Mouse (Mus musculus) cerebellum, postnatal 10 days (tissue): ENCODE measurements around the gene Ttc36.
A peak's percentile ranks its signal among the peaks of the same experiment; 100 is the strongest.

Experiments
- DNase-seq, 2 experiments: peaks; one replicate each; pipeline ENCODE4 v3.0.0; 2021; ENCODE audit warnings: mixed read lengths in 2 of 2

Ttc36 gene

GRCm38 (mm10) chr9:44772392-44772749 lies 30.5 kb downstream of the Ttc36 start:
- DNase-seq, result no peak

DNA sequence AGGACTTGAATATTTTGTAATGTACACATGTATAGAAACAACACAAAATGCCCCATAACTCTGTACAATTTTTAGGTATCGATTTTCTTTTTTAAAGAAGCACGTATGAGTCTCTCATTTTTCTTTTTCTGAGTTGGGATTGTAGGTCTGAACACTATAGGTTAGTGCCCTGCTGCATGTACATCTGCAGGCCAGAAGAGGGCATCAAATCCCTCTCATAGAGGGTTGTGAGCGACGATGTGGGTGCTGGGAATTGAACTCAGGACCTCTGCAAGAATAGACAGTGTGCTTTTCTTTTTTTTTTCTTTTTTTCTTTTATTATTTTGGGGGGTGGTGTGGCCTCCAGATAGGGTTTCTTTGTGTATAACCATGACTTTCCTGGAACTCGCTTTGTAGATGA lies 31.5 kb downstream of the Ttc36 start:
- no peak for DNase-seq

DNA sequence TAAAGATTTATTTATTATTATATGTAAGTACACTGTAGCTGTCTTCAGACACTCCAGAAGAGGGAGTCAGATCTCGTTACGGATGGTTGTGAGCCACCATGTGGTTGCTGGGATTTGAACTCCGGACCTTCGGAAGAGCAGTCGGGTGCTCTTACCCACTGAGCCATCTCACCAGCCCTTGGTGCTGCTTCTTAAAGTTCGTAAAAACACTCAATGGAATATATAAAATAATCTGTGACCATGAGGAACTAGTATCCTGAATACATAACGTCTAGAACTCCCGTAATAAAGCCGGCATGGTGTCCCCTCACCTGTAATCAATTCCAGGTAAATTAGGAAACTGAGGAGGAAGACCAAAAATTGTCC lies 34.9 kb downstream of the Ttc36 start:
- DNase-seq, result peak in 1 of 2 experiments; percentile 20

DNA sequence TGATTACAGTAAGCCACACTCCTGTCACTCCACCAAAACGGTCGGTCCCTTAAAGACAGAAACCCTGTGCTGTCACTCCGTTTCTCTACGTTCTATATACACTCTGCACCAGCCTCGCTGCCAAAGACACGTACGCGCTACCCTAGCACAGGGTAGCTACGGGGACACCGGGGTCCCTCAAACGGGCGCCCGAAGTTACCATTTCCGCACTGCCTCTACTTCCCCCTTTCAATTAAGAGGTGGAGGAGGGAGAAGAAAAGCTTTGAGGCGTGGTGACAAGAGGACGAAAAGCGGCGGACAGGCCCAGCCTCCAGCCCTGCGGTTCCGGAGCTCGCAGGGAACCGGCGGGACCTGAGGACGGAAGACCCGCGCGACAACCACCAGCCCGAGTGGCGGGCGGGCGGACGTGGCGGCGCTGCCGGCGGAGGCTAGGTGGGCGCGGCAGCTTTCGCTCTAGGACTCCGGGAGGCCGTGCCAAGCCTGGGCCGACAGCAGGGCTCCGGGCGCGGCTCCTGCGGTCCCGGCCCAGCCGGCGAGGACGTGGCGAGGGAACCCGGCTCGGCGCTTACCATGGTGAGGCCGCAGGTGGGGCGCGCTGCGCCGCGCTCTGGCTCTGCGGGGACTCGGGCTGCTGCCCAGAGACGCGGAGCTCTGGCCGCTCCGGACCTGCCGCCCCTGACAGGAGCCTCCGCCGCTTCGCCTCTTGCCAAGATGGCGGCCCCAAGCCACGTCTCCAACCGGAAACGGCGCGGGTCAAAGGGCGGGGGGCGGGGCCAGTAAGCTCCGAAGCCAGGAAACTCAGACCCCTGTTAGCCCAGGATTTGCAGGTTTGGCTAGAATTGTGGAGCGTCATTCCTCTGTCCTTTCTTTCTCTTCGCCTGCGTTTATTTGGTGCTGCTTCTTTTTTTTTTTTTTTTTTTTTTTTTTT lies 35.5 kb downstream of the Ttc36 start, which contains the start of the genes Arcn1 and Ift46:
Gene Arcn1, minus strand, starts transcription at position 745 of the 928 bp plus-strand sequence.
Gene Ift46, plus strand, starts transcription at position 808 of the 928 bp plus-strand sequence.
- peak; percentile 93 to 94 for DNase-seq

GRCm38 (mm10) chr9:44760873-44761272 lies 42.0 kb downstream of the Ttc36 start:
- no peak for DNase-seq
